26 mouse cellular contexts compared by ENCODE assay signal in the genomic region with DNA sequence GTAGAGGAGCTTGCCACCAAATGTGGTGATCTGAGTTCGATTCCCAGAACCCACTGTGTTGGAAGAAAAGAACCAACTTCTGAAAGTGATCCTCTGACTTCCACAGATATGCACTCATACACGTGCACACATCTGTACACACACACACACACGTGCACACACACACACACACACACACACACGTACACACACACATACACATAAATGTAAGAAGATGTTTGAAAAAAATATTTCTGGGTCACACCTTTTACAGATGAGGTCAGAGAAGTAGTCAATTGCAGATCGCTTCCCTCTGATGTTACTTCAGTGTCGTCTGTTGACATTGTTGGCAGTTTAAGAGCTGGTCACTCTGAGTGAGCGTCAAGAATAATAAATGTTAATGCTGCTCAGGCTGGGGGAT.
"Had no signal": no experiment of that assay in that cellular context is flagged by ENCODE, and none has a peak within 500 bp of the region (broad histone marks: within the 10 kb centered on the region; RNA-seq: fewer than 3 reads in every experiment).

No protein-coding gene starts in this region.

- H3K4me3 ChIP-seq: gastrocnemius, adult 2 months; heart, adult 2 months; heart, embryonic 10.5 days; heart, embryonic 12.5 days; hindbrain, embryonic 10.5 days; hindbrain, embryonic 12.5 days; kidney, embryonic 15.5 days; limb, embryonic 13.5 days; limb, embryonic 15.5 days; liver, embryonic 12.5 days had no signal

- H3K9me3 ChIP-seq: heart, embryonic 10.5 days; heart, embryonic 12.5 days; hindbrain, embryonic 10.5 days; hindbrain, embryonic 12.5 days; kidney, embryonic 15.5 days; limb, embryonic 13.5 days; limb, embryonic 15.5 days; liver, embryonic 12.5 days had no signal

- H3K27me3 ChIP-seq: heart, embryonic 12.5 days; hindbrain, embryonic 12.5 days; kidney, embryonic 15.5 days; limb, embryonic 13.5 days; limb, embryonic 15.5 days had no signal

- H3K4me2 ChIP-seq: heart, embryonic 12.5 days; hindbrain, embryonic 12.5 days; hindbrain, embryonic 14.5 days; kidney, embryonic 15.5 days; limb, embryonic 13.5 days; limb, embryonic 15.5 days; liver, embryonic 12.5 days had no signal

- H3K9ac ChIP-seq: heart, embryonic 12.5 days; hindbrain, embryonic 12.5 days; hindbrain, embryonic 14.5 days; kidney, embryonic 15.5 days; limb, embryonic 13.5 days; limb, embryonic 15.5 days; liver, embryonic 12.5 days had no signal

- H3K36me3 ChIP-seq: heart, embryonic 10.5 days; heart, embryonic 12.5 days; hindbrain, embryonic 10.5 days; hindbrain, embryonic 12.5 days; kidney, embryonic 15.5 days; limb, embryonic 13.5 days; limb, embryonic 15.5 days; liver, embryonic 12.5 days had no signal

- H3K27ac ChIP-seq: gastrocnemius, adult 2 months; heart, adult 2 months; heart, embryonic 10.5 days; hindbrain, embryonic 10.5 days; hindbrain, embryonic 12.5 days; hindbrain, embryonic 14.5 days; kidney, postnatal 0 days; limb, embryonic 13.5 days; limb, embryonic 15.5 days; liver, embryonic 12.5 days had no signal

- ATAC-seq: hindbrain, embryonic 16.5 days; intestine, embryonic 16.5 days; liver, embryonic 12.5 days had no signal

- DNase-seq: gastrocnemius, adult 2 months; gastrocnemius, postnatal 10 days; gastrocnemius, postnatal 25 days; heart, adult 2 months; heart, postnatal 10 days; heart, postnatal 4 days; kidney, adult 11 months; kidney, adult 2 months; kidney, adult 9 months; kidney, postnatal 14 days; kidney, postnatal 36 days; layer of hippocampus, adult 9-11 months; layer of hippocampus, postnatal 36 days; left cerebral cortex, postnatal 4 days had no signal
